Mouse (Mus musculus) midbrain, embryonic 11.5 days (tissue): Measurements from ENCODE around the gene Magea8. TPM values are rescaled to one million over a fixed set of nuclear protein-coding genes. Genes with fewer than 3 reads are reported as not detected.
"Not testable (repeated sequence)": the region's sequence is repeated elsewhere in the genome, so short reads cannot be mapped to it uniquely, and the experiment has no call there.

Source experiments
- ATAC-seq: fragments of 200-750 bp; cut with Nextera tagmentation; 2 replicates; pipeline ENCODE4 v1.8.0; 2017; ENCODE audit warnings: moderate TSS enrichment, moderate library complexity; ENCODE audit not compliant: low FRiP score
- DNase-seq: peaks from one replicate; pipeline ENCODE4 v3.0.0; 2015; ENCODE audit warnings: low spot score; ENCODE audit errors: missing footprints
- H3K27ac ChIP-seq: fragments of 300-500 bp; sonication (generic); 2 replicates; pipeline ENCODE4 v1.5.1; 2014; ENCODE audit warnings: low read depth, low read length
- H3K27me3 ChIP-seq: fragments of 300-500 bp; sonication (generic); 2 replicates; pipeline ENCODE4 v1.6.1; 2014; ENCODE audit warnings: mild to moderate bottlenecking, low read length, moderate library complexity, mixed read lengths; ENCODE audit not compliant: control insufficient read depth, insufficient read depth
- H3K36me3 ChIP-seq: fragments of 300-500 bp; sonication (generic); 2 replicates; pipeline ENCODE4 v1.6.1; 2014; ENCODE audit warnings: mild to moderate bottlenecking, low read length, moderate library complexity, mixed read lengths; ENCODE audit not compliant: control insufficient read depth, insufficient read depth
- H3K4me1 ChIP-seq: fragments of 300-500 bp; sonication (generic); 2 replicates; pipeline ENCODE4 v1.6.1; 2014; ENCODE audit warnings: low read length; ENCODE audit not compliant: control insufficient read depth, insufficient read depth
- H3K4me2 ChIP-seq: fragments of 300-500 bp; sonication (generic); 2 replicates; pipeline ENCODE4 v1.6.1; 2014; ENCODE audit warnings: mild to moderate bottlenecking, moderate library complexity
- H3K4me3 ChIP-seq: fragments of 300-500 bp; sonication (generic); 2 replicates; pipeline ENCODE4 v1.5.1; 2014; ENCODE audit warnings: low read depth, low read length
- H3K9ac ChIP-seq: fragments of 300-500 bp; sonication (generic); 2 replicates; pipeline ENCODE4 v1.6.1; 2014; ENCODE audit warnings: low read length
- H3K9me3 ChIP-seq: fragments of 300-500 bp; sonication (generic); 2 replicates; pipeline ENCODE4 v1.6.1; 2016; ENCODE audit warnings: low read length; ENCODE audit not compliant: control insufficient read depth
- WGBS: fragments of 180-500 bp; shearing (Covaris S2); extraction: QIAGEN DNeasy Blood & Tissue Kit; methylation state at CpG from one replicate; pipeline ENCODE4 v1.1.7; 2014; 5-methylcytosine and 5-hydroxymethylcytosine counted together
- polyA plus RNA-seq: library from polyadenylated mRNA; unstranded; fragments of >200 nt; fragmentation: Nextera tagmentation; extraction: Ambion mirVana; gene quantifications from 2 replicates; pipeline ENCODE4 v1.2.1, GENCODE M21; 2014

Gene Magea8
- polyA plus RNA-seq = not detected in 2 replicates

- not testable (repeated sequence) for H3K27me3 ChIP-seq, H3K27ac ChIP-seq, H3K4me1 ChIP-seq, H3K36me3 ChIP-seq, H3K4me3 ChIP-seq, H3K4me2 ChIP-seq, H3K9me3 ChIP-seq, DNase-seq, ATAC-seq, H3K9ac ChIP-seq
- 88% methylated on average over 10 of the region's 11 CpGs for WGBS
These were observed at the start of gene Magea8 for GRCm38 (mm10) chrX:154995750-154996149. Gene Magea8, minus strand, starts transcription at chrX:154995850.

- not testable (repeated sequence) for H3K27ac ChIP-seq
These were observed 46.2 kb downstream of the Magea8 start, which contains the start of gene Magea3 for GRCm38 (mm10) chrX:154949405-154949804. Gene Magea3, minus strand, starts transcription at chrX:154949505.

GRCm38 (mm10) chrX:154935887-154936286 lies 59.8 kb downstream of the Magea8 start, which contains the start of gene Magea6:
Gene Magea6, minus strand, starts transcription at chrX:154935987.
- not testable (repeated sequence) for DNase-seq, H3K4me1 ChIP-seq, H3K27me3 ChIP-seq, H3K36me3 ChIP-seq, ATAC-seq, H3K27ac ChIP-seq, H3K9me3 ChIP-seq, H3K4me2 ChIP-seq, H3K4me3 ChIP-seq, H3K9ac ChIP-seq
- WGBS = 76% methylated on average over 1 of the region's 1 CpGs

More at GRCm38 (mm10) chrX:154949405-154949804, 46.2 kb downstream of the Magea8 start, which contains the start of gene Magea3:
- not testable (repeated sequence) for H3K27me3 ChIP-seq, H3K4me1 ChIP-seq, H3K4me2 ChIP-seq, H3K9ac ChIP-seq, H3K4me3 ChIP-seq, H3K9me3 ChIP-seq, H3K36me3 ChIP-seq, ATAC-seq, DNase-seq
- 42% methylated on average over 1 of the region's 1 CpGs for WGBS

Other genes with a start within 250 kb of the Magea8 start
- not detected in 2 replicates for gene Cldn34b1, start 105.6 kb downstream of the Magea8 start, polyA plus RNA-seq
- not detected in 2 replicates for gene Magea6, start 59.9 kb downstream of the Magea8 start, polyA plus RNA-seq
- not detected in 2 replicates for gene Magea3, start 46.3 kb downstream of the Magea8 start, polyA plus RNA-seq
- not detected in 2 replicates for gene Magea5, start 67.3 kb upstream of the Magea8 start, polyA plus RNA-seq
- not detected in 2 replicates for gene Magea1, start 93.9 kb upstream of the Magea8 start, polyA plus RNA-seq
- not detected in 2 replicates for gene Magea2, start 97.8 kb upstream of the Magea8 start, polyA plus RNA-seq
- gene Cldn34b2, start 132.6 kb upstream of the Magea8 start, polyA plus RNA-seq = not detected in 2 replicates
- 83.3 and 87.5 TPM in 2 replicates for gene Sat1, start 220.6 kb upstream of the Magea8 start, polyA plus RNA-seq